Mouse (Mus musculus): ENCODE measurements around the gene Map7.

- TF ChIP-seq CTCF (conservative IDR thresholded peaks at IDR 0.05; ENCODE audit: insufficient read depth, insufficient read length, low read depth, low read length) = no peak
- no peak for TF ChIP-seq POLR2A (IDR thresholded peaks at IDR 0.05; ENCODE audit: low read depth, low read length)
Measured at GRCm38 (mm10) chr10:20218866-20219265, 70.6 kb downstream of the Map7 start.
